Mouse (Mus musculus) embryonic facial prominence, embryonic 12.5 days (tissue): ENCODE measurements around the gene Gprin1. TPM values are rescaled to one million over a fixed set of nuclear protein-coding genes. Genes with fewer than 3 reads are reported as not detected.

Source experiments
- ATAC-seq: fragments of 200-750 bp; cut with Nextera tagmentation; 2 replicates; pipeline ENCODE4 v1.8.0; 2017; ENCODE audit not compliant: insufficient number of reproducible peaks, insufficient read depth, low FRiP score, low TSS enrichment
- H3K27ac ChIP-seq: fragments of 300-500 bp; sonication (generic); 2 replicates; pipeline ENCODE4 v1.5.1; 2016; ENCODE audit warnings: mild to moderate bottlenecking
- H3K27me3 ChIP-seq: fragments of 300-500 bp; sonication (generic); 2 replicates; pipeline ENCODE4 v1.6.1; 2016; ENCODE audit warnings: mild to moderate bottlenecking, moderate library complexity
- H3K36me3 ChIP-seq: fragments of 300-500 bp; sonication (generic); 2 replicates; pipeline ENCODE4 v1.6.1; 2016; ENCODE audit warnings: mild to moderate bottlenecking
- H3K4me1 ChIP-seq: fragments of 300-500 bp; sonication (generic); 2 replicates; pipeline ENCODE4 v1.6.1; 2016
- H3K4me2 ChIP-seq: fragments of 300-500 bp; sonication (generic); replicated peaks from 2 replicates; pipeline ENCODE4 v1.6.1; 2016; ENCODE audit warnings: mild to moderate bottlenecking, moderate library complexity
- H3K4me3 ChIP-seq: fragments of 300-500 bp; sonication (generic); 2 replicates; pipeline ENCODE4 v1.5.1; 2016; ENCODE audit warnings: mild to moderate bottlenecking
- H3K9ac ChIP-seq: fragments of 300-500 bp; sonication (generic); 2 replicates; pipeline ENCODE4 v1.6.1; 2016; ENCODE audit warnings: mild to moderate bottlenecking, moderate library complexity
- H3K9me3 ChIP-seq: fragments of 300-500 bp; sonication (generic); 2 replicates; pipeline ENCODE4 v1.6.1; 2016; ENCODE audit warnings: mild to moderate bottlenecking, moderate library complexity
- WGBS: fragments of 180-500 bp; shearing (Covaris S2); methylation state at CpG from one replicate; pipeline ENCODE4 v1.1.7; 2016; 5-methylcytosine and 5-hydroxymethylcytosine counted together
- polyA plus RNA-seq: library from polyadenylated mRNA; unstranded; fragments of >200 nt; fragmentation: Nextera tagmentation; extraction: Ambion mirVana; gene quantifications from 2 replicates; pipeline ENCODE4 v1.2.1, GENCODE M21; 2016

The Gprin1 gene
- polyA plus RNA-seq, 1 experiment from 2014 or later, result 2.1 TPM

DNA sequence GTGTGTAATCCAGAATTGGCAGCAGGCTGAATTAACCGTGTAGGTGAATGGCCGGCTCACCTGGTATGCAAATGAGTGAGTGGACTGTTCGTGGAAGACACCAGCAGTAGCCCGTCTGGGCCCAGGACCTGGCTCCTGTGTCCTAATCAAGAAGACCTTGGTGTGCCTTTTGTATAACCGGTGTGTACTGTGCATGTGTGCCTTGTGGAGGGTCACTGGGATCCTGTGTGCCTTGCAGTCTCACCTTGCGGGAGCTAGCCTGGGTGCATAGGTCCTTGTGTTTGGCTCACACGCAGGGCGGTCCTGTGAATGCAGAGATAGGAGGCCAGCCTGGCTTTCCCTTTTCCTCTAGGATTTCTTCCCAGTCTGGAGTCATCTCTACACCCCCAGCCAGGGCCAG is 1.5 kb downstream of the Gprin1 start:
- H3K36me3 ChIP-seq, result no peaks in the 10 kb centered on the region
- peaks cover 5% of the 10 kb centered on the region; the same call in 1 of the 2 replicates for H3K4me1 ChIP-seq
- H3K4me2 ChIP-seq, result peak overlapping the region; percentile 94; the same call in 1 of the 2 replicates
- no peak overlapping the region for H3K4me3 ChIP-seq
- ATAC-seq, result no peak
- H3K27me3 ChIP-seq, result peaks cover 52% of the 10 kb centered on the region
- no peaks in the 10 kb centered on the region for H3K9me3 ChIP-seq
- no peak overlapping the region for H3K27ac ChIP-seq
- 83% methylated on average over 8 of the region's 8 CpGs for WGBS
- H3K9ac ChIP-seq, result no peak overlapping the region

DNA sequence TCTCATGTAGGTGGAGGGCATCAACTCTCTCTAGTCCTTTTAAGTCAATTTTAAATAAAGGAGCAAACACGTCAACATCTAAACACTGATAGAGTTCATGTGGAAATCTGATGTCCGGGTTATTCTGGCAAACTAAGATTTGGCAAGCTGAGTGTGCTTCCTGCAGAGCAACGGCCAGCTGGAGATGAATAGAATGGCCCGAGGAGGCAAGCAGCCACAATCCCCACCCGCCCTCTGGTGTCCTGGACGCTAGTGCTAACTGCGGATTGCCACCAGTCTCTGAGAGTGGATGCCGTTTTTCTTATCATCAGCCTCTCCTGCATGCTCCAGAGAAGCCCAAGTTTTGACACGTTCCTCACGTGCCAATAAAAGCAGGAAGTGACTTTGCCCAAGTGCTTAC is 2.8 kb downstream of the Gprin1 start:
- WGBS, result 45% methylated on average over 10 of the region's 10 CpGs
- H3K4me2 ChIP-seq, result no peak overlapping the region
- H3K27me3 ChIP-seq, result peaks cover 47% of the 10 kb centered on the region

DNA sequence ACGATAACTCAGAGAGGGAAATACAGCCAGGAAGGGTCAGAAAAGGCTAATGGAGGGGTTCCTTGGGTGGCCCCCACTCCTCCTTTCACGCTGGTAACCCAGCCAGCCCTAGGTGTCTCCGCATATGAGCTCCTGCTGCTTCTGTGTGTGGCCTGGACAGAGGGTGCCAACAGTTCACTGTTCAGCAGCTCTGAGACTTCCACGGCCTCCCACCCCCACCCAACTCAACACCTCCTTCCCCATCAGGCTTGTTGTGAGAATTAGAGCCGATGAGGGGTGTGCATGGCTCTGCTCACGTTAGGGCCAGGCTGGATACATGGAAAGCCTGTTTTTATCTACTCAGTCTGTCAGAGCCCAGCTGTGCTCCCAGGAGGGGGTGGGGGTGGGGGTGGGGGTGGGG is 3.6 kb downstream of the Gprin1 start:
- 36% methylated on average over 6 of the region's 6 CpGs for WGBS
- no peaks in the 10 kb centered on the region for H3K9me3 ChIP-seq
- no peak overlapping the region for H3K27ac ChIP-seq
- H3K4me1 ChIP-seq, result peaks cover 5% of the 10 kb centered on the region; the same call in 1 of the 2 replicates
- H3K27me3 ChIP-seq, result peaks cover 39% of the 10 kb centered on the region
- ATAC-seq, result no peak
- H3K36me3 ChIP-seq, result no peaks in the 10 kb centered on the region
- H3K9ac ChIP-seq, result no peak overlapping the region
- H3K4me2 ChIP-seq, result no peak overlapping the region
- H3K4me3 ChIP-seq, result no peak overlapping the region

More for the DNA sequence above, 2.8 kb downstream of the Gprin1 start:
- no peaks in the 10 kb centered on the region for H3K9me3 ChIP-seq
- H3K9ac ChIP-seq, result no peak overlapping the region
- peaks cover 5% of the 10 kb centered on the region; the same call in 1 of the 2 replicates for H3K4me1 ChIP-seq
- no peak for ATAC-seq
- no peak overlapping the region for H3K27ac ChIP-seq
- no peak overlapping the region for H3K4me3 ChIP-seq
- no peaks in the 10 kb centered on the region for H3K36me3 ChIP-seq

DNA sequence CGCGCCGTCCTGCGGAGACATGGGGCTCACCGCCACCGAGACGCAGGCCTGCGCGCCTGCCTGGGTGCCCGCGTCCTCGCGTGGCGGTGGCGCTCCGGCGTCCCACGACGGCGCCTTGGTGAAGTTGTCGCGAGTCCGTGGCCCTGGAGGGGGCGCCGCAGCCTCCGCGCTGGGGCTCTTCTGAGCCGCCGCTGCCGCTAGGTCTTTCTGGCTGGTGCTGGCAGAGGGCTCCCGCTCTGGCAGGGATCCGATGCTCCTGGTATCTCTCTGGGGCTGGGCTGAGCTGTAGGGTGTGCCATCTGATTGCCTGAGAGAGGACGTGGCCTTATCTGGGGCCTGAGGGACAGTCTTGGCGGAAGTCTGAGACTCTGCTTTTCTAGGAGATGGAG is 11.5 kb downstream of the Gprin1 start:
- ATAC-seq, result no peak
- peak overlapping the region; percentile 47 for H3K9ac ChIP-seq
- H3K4me2 ChIP-seq, result peak overlapping the region; percentile 76
- no peaks in the 10 kb centered on the region for H3K9me3 ChIP-seq
- WGBS, result 3% methylated on average over 34 of the region's 34 CpGs
- peaks cover 50% of the 10 kb centered on the region for H3K27me3 ChIP-seq
- no peaks in the 10 kb centered on the region for H3K36me3 ChIP-seq
- no peak overlapping the region for H3K27ac ChIP-seq
- peak overlapping the region; percentile 43 for H3K4me3 ChIP-seq
- H3K4me1 ChIP-seq, result peaks cover 13% of the 10 kb centered on the region

DNA sequence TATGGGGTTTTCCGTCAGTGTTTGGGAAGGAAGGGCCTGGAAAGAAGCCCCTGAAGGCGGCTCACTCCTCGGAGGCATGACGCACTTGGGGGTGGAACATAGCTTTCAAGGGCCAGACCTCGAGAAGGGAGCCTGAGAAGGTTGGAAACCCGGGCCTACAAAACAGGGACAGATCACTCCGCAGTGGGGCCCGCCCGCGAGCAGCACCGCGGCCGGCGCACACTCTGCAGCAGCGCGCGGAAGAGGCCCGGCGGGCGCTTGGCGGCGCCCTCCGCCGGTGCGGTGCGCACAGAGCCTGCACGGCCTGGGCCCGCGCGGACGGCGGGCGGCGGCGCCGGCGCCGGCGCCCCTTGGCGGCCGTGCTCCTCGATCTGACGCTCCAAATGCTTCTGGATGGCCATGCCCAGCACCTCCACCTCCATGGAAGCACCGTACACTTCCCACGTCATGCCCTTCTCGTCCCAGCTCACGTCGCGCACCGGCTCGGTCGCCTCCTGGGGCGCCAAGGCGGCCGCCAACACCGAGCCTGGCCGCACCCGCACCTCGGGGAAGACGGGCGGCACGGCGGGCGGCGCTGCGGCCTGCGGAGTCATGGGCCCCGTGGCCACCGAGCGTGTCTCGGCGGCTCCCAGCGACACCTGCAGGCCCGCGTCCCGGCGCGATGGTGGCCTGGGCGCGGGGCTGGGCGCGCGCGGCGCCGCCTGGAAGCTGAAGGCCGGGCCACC is 12.0 kb downstream of the Gprin1 start:
- ATAC-seq, result peak; percentile 65; the same call in 1 of the 2 replicates
- Histone ChIP-seq H3K27me3 (peaks cover 50% of the 10 kb centered on the region), H3K9ac (peak overlapping the region; percentile 47)

DNA sequence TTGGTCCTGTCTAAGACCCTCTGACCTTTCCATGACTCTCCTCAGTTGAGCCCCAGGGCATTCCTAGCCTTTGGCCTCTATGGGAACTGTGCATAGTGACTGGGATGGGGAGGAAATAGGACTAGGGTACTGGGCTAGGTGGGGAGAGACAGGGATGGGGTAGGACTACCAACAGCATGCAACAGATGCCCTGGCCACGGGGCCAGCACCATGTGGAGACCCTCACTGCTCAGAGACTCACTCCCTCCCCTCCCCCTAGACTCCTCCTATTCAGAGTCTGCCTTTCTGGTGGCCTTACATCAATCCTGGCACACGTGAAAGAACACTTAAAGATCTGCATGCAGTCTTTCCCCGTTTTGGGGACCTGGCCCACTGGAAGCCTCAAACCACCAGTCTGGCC is 12.7 kb downstream of the Gprin1 start:
- WGBS, result 24% methylated on average over 3 of the region's 3 CpGs
- Histone ChIP-seq H3K9me3 (no peaks in the 10 kb centered on the region), H3K27ac (no peak overlapping the region), H3K4me3 (peak overlapping the region; percentile 43), H3K4me2 (peak overlapping the region; percentile 76), H3K9ac (no peak overlapping the region), H3K4me1 (peaks cover 13% of the 10 kb centered on the region), H3K27me3 (peaks cover 47% of the 10 kb centered on the region), H3K36me3 (no peaks in the 10 kb centered on the region)
- no peak for ATAC-seq

More for the DNA sequence above, 12.0 kb downstream of the Gprin1 start:
- no peaks in the 10 kb centered on the region for H3K9me3 ChIP-seq
- H3K36me3 ChIP-seq, result no peaks in the 10 kb centered on the region
- H3K27ac ChIP-seq, result no peak overlapping the region
- peak overlapping the region; percentile 76 for H3K4me2 ChIP-seq
- H3K4me1 ChIP-seq, result peaks cover 13% of the 10 kb centered on the region
- WGBS, result 1% methylated on average over 82 of the region's 87 CpGs
- H3K4me3 ChIP-seq, result peak overlapping the region; percentile 43

DNA sequence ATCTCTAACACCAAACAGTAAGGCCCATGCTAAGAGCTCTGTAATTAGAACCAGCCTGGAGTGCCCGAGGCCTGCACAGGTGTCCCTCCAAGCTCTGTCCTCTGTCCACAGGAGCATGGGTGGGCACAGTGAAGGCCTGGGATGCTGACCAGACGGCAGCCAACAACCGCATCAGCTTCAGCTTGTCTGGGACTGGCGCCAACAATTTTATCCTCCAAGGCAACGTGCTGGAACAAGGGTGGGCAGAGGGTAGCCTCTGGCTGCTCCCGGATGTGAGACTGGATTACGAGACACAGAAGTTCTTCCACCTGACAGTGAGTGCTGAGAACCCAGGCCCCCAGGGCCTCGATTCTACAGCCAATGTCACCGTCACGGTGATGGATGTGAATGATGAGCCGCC is 23.5 kb downstream of the Gprin1 start:
- no peak overlapping the region for H3K4me3 ChIP-seq
- H3K4me1 ChIP-seq, result no peaks in the 10 kb centered on the region
- WGBS, result 71% methylated on average over 11 of the region's 11 CpGs
- H3K27ac ChIP-seq, result no peak overlapping the region
- H3K27me3 ChIP-seq, result no peaks in the 10 kb centered on the region
- H3K36me3 ChIP-seq, result no peaks in the 10 kb centered on the region
- H3K4me2 ChIP-seq, result no peak overlapping the region
- no peak for ATAC-seq
- H3K9me3 ChIP-seq, result 0 out of 2 replicates have a peak, but pooled peaks cover 4% of the 10 kb centered on the region
- no peak overlapping the region for H3K9ac ChIP-seq

DNA sequence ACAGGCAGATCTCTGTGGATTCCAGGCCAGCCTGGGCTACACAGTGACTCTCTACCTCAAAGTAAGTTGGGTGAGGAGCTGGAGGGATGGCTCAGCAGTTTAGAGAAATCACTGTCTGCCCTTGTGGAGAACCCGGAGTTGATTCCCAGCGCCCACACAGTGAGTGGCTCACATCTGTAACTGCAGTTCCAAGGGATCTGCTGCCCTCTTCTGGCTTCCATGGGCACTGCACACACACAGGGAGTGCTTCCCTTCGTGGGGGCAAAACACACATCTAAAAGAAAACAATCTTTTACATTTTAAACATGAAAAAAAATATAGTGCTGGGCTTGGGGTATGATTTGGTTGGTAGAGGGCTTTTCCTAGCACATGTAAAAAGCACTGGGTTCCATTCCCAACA is 26.5 kb downstream of the Gprin1 start:
- Histone ChIP-seq H3K9ac (no peak overlapping the region), H3K4me2 (no peak overlapping the region), H3K4me1 (no peaks in the 10 kb centered on the region), H3K4me3 (no peak overlapping the region), H3K27me3 (0 out of 2 replicates have a peak, but pooled peaks cover 3% of the 10 kb centered on the region), H3K36me3 (no peaks in the 10 kb centered on the region), H3K9me3 (0 out of 2 replicates have a peak, but pooled peaks cover 4% of the 10 kb centered on the region), H3K27ac (no peak overlapping the region)
- WGBS, result 90% methylated on average over 3 of the region's 3 CpGs
- no peak for ATAC-seq

DNA sequence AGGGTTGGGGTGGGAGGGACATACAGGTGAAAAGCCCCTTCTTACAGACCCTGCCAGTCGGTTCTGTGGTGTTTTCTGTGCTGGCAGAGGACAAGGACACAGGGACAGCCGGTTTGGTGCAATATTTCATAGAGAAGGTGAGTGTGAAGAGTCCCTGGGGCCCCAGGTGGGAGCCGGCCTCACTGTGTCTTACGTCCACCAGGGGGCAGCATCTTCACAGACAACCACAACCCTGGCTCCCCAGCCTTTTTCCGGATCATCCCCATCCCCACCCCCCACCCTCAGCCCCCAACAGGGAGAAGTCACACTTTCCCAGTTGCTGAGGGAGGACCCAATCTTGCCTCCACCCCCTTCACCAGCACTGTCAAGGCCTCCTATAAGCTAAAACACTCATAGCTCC is 32.8 kb downstream of the Gprin1 start:
- WGBS, result 2% methylated on average over 5 of the region's 5 CpGs

DNA sequence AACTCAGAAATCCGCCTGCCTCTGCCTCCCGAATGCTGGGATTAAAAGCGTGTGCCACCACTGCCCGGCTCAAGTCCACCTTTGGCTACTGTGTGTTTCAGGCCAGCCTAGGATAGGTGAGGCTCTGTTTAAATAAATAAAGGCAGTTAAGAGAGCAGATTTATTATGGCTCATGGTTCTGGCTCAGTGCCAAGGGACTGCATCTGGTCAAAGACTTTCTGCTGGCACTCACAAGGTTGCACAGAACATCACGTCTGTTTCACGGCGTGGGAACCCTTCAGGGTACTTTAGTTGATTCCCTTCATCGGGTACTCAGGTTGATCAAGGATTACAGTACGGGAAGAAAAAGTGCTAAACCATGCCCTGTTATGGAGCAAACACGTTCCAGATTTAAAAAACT is 34.7 kb downstream of the Gprin1 start:
- Histone ChIP-seq H3K27ac (no peak overlapping the region), H3K36me3 (no peaks in the 10 kb centered on the region), H3K9ac (no peak overlapping the region), H3K4me3 (no peak overlapping the region), H3K4me2 (no peak overlapping the region), H3K4me1 (no peaks in the 10 kb centered on the region), H3K27me3 (0 out of 2 replicates have a peak, but pooled peaks cover 5% of the 10 kb centered on the region), H3K9me3 (no peaks in the 10 kb centered on the region)
- WGBS, result 73% methylated on average over 10 of the region's 10 CpGs
- ATAC-seq, result no peak

More for the DNA sequence above, 32.8 kb downstream of the Gprin1 start:
- Histone ChIP-seq H3K4me1 (no peaks in the 10 kb centered on the region), H3K9me3 (no peaks in the 10 kb centered on the region), H3K4me3 (no peak overlapping the region), H3K4me2 (no peak overlapping the region), H3K27ac (no peak overlapping the region), H3K9ac (no peak overlapping the region), H3K27me3 (0 out of 2 replicates have a peak, but pooled peaks cover 5% of the 10 kb centered on the region), H3K36me3 (no peaks in the 10 kb centered on the region)
- ATAC-seq, result no peak

DNA sequence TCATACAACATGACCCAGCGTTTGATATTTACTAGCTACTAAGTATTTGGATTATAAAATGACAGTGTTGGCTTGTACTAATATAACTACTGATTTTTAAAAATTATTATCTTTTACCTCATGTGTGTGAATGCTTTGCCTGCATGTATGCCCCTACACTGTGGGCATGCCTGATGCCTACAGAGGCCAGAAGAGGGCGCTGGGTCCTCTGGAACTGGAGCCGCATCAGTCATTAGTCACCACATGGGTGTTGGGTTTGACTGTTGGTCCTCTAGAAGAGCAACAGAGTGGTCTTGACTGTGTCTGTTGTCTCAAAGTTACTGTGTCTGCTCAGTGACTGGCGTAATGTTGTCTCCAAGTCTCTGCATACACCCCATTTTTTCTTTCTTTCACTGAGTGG is 35.3 kb downstream of the Gprin1 start:
- Histone ChIP-seq H3K9ac (no peak overlapping the region), H3K9me3 (no peaks in the 10 kb centered on the region), H3K36me3 (no peaks in the 10 kb centered on the region), H3K4me1 (no peaks in the 10 kb centered on the region), H3K4me2 (no peak overlapping the region), H3K27me3 (0 out of 2 replicates have a peak, but pooled peaks cover 5% of the 10 kb centered on the region), H3K4me3 (no peak overlapping the region), H3K27ac (no peak overlapping the region)
- WGBS, result 39% methylated on average over 4 of the region's 4 CpGs
- ATAC-seq, result no peak

DNA sequence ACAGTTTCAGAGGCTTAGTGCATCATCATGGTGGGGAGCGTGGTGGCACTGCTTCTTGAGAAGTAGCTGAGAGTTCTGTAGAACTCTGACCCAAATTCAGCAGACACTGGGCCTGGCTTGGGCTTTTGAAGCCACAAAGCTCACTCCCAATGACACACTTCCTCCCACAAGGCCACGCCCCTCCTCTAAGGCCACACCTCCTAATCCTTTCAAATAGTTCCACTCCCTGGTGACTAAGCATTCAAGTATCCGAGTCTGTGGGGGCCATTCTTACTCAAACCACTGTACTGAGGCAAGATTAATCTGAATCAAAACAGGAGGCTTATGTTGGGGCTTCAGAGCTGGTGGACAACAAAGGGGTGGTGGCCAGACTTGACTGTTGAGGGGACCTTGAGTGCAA is 38.8 kb downstream of the Gprin1 start:
- H3K9me3 ChIP-seq, result no peaks in the 10 kb centered on the region
- WGBS, result 72% methylated on average over 3 of the region's 3 CpGs
- H3K36me3 ChIP-seq, result no peaks in the 10 kb centered on the region
- 0 out of 2 replicates have a peak, but pooled peaks cover 3% of the 10 kb centered on the region for H3K27me3 ChIP-seq
- no peak overlapping the region for H3K4me3 ChIP-seq
- H3K4me1 ChIP-seq, result no peaks in the 10 kb centered on the region
- no peak overlapping the region for H3K27ac ChIP-seq
- no peak overlapping the region for H3K4me2 ChIP-seq
- H3K9ac ChIP-seq, result no peak overlapping the region
- ATAC-seq, result no peak
